Mouse (Mus musculus): Measurements from ENCODE around the gene Gm9913.

Gm9913 gene

GRCm38 (mm10) chr2:125555830-125556229 lies 50.9 kb downstream of the Gm9913 start:
- in situ Hi-C loops (cut with MseI, MboI) = no loop called here

All from mouse trophoblast stem cell (cell line).